Mouse (Mus musculus) CH12.LX (cell line): ENCODE results near the gene Ghr. TPM values are rescaled to one million over a fixed set of nuclear protein-coding genes. Genes with fewer than 3 reads are reported as not detected.

Experiments
- DNase-seq: peaks from one replicate; pipeline ENCODE4 v3.0.0-alpha.2; 2013; ENCODE audit errors: extremely low read depth
- H3K27ac ChIP-seq: 2 replicates; pipeline ENCODE4 v1.5.1; 2012; ENCODE audit warnings: low read depth, mild to moderate bottlenecking, control low read depth, moderate library complexity; ENCODE audit not compliant: insufficient read depth
- H3K27me3 ChIP-seq: replicated peaks from 2 replicates; pipeline ENCODE3; 2012; ENCODE audit warnings: inconsistent platforms
- H3K36me3 ChIP-seq, 2 experiments: replicated peaks in 1 of 2; 2 replicates each; pipeline versions ENCODE3 to v1.6.1; 2012; ENCODE audit warnings: inconsistent platforms in 1 of 2, low read length in 1 of 2, mild to moderate bottlenecking in 1 of 2, mixed read lengths in 1 of 2, moderate library complexity in 1 of 2; ENCODE audit not compliant: control insufficient read depth in 1 of 2, insufficient read depth in 1 of 2
- H3K4me1 ChIP-seq, 2 experiments: 2 replicates each; pipeline ENCODE4 v1.6.1; 2012; ENCODE audit warnings: inconsistent platforms in 1 of 2, moderate library complexity in 1 of 2; ENCODE audit not compliant: insufficient read depth in 2 of 2, control insufficient read depth in 1 of 2
- H3K4me2 ChIP-seq: 2 replicates; pipeline ENCODE4 v1.6.1; 2012; ENCODE audit warnings: low read depth, mild to moderate bottlenecking, control low read depth; ENCODE audit not compliant: poor library complexity, insufficient read depth, severe bottlenecking
- H3K4me3 ChIP-seq, 3 experiments: fragments of 150-350 bp in 1 of 3; sonication (generic) in 1 of 3; replicated peaks in 1 of 3; 2 replicates each; pipeline versions ENCODE3 to v1.5.1; 2011 to 2012; ENCODE audit warnings: low read depth in 2 of 3, low read length in 2 of 3, mild to moderate bottlenecking in 2 of 3, moderate library complexity in 2 of 3, control low read depth in 1 of 3, improper control_type of control experiment in 1 of 3, inconsistent platforms in 1 of 3, mixed read lengths in 1 of 3; ENCODE audit not compliant: poor library complexity in 1 of 3
- H3K79me2 ChIP-seq: replicated peaks from 2 replicates; pipeline ENCODE4 v1.6.1; 2012; ENCODE audit warnings: mild to moderate bottlenecking, moderate library complexity; ENCODE audit not compliant: control insufficient read depth, poor library complexity, insufficient read depth, severe bottlenecking; ENCODE audit errors: extremely low read depth
- H3K9ac ChIP-seq: 2 replicates; pipeline ENCODE4 v1.6.1; 2012; ENCODE audit warnings: low read depth, mild to moderate bottlenecking, control low read depth, moderate library complexity; ENCODE audit not compliant: insufficient read depth
- H3K9me3 ChIP-seq: replicated peaks from 2 replicates; pipeline ENCODE3; 2012; ENCODE audit warnings: low read length, inconsistent platforms, mixed read lengths
- CHD1 ChIP-seq: IDR thresholded peaks from 2 replicates; pipeline ENCODE4 v1.6.1; 2012; ENCODE audit warnings: low read depth, low read length, improper control_type of control experiment, inconsistent platforms
- CTCF ChIP-seq, 2 experiments: IDR thresholded peaks in 1 of 2; conservative IDR thresholded peaks in 1 of 2; 2 replicates each; pipeline ENCODE4 v1.5.1; 2011 to 2012; ENCODE audit warnings: low read depth in 2 of 2, low read length in 2 of 2, improper control_type of control experiment in 1 of 2, inconsistent platforms in 1 of 2, mild to moderate bottlenecking in 1 of 2, moderate library complexity in 1 of 2
- E2F4 ChIP-seq: IDR thresholded peaks from 2 replicates; pipeline ENCODE4 v1.6.1; 2011; ENCODE audit warnings: low read depth, low read length, improper control_type of control experiment; ENCODE audit not compliant: insufficient replicate concordance
- ELF1 ChIP-seq: IDR thresholded peaks from 2 replicates; pipeline ENCODE4 v1.6.1; 2014; ENCODE audit warnings: low read depth, mild to moderate bottlenecking, inconsistent platforms, low read length, improper control_type of control experiment
- HCFC1 ChIP-seq: IDR thresholded peaks from 2 replicates; pipeline ENCODE4 v1.6.1; 2012; ENCODE audit warnings: low read depth, mild to moderate bottlenecking, inconsistent platforms, low read length, improper control_type of control experiment
- IRF4 ChIP-seq: IDR thresholded peaks from 2 replicates; pipeline ENCODE4 v1.6.1; 2014; ENCODE audit warnings: low read depth, mild to moderate bottlenecking, inconsistent platforms, low read length, improper control_type of control experiment
- MEF2A ChIP-seq: IDR thresholded peaks from 2 replicates; pipeline ENCODE4 v1.6.1; 2014; ENCODE audit warnings: low read depth, mild to moderate bottlenecking, inconsistent platforms, low read length, improper control_type of control experiment, borderline replicate concordance
- NELFE ChIP-seq: IDR thresholded peaks from 2 replicates; pipeline ENCODE4 v1.6.1; 2011; ENCODE audit warnings: low read depth, low read length, improper control_type of control experiment
- POLR2AphosphoS2 ChIP-seq: IDR thresholded peaks from 2 replicates; pipeline ENCODE4 v1.6.1; 2011; ENCODE audit warnings: low read depth, low read length, improper control_type of control experiment
- RCOR1 ChIP-seq: conservative IDR thresholded peaks from 2 replicates; pipeline ENCODE4 v1.6.1; 2012; ENCODE audit warnings: low read depth, mild to moderate bottlenecking, inconsistent platforms, low read length, improper control_type of control experiment
- TBP ChIP-seq: conservative IDR thresholded peaks from 2 replicates; pipeline ENCODE4 v1.6.1; 2011; ENCODE audit warnings: low read depth, low read length, improper control_type of control experiment
- TCF12 ChIP-seq: IDR thresholded peaks from 2 replicates; pipeline ENCODE4 v1.6.1; 2014; ENCODE audit warnings: low read depth, mild to moderate bottlenecking, inconsistent platforms, low read length, improper control_type of control experiment
- USF1 ChIP-seq: IDR thresholded peaks from 2 replicates; pipeline ENCODE4 v1.6.1; 2014; ENCODE audit warnings: low read depth, mild to moderate bottlenecking, inconsistent platforms, low read length, improper control_type of control experiment
- ZMIZ1 ChIP-seq: IDR thresholded peaks from 2 replicates; pipeline ENCODE4 v1.6.1; 2012; ENCODE audit warnings: low read depth, mild to moderate bottlenecking, inconsistent platforms, low read length, improper control_type of control experiment
- dilution Hi-C: fragments of 300-500 bp; cut with MboI; formaldehyde crosslinking; loops from 2 replicates; pipeline ENCODE4 v1.14.3; 2020; ENCODE audit warnings: low sequenced_read_pairs; ENCODE audit not compliant: extremely low pct_unique_long_range_greater_than_20kb, extremely low pct_ligation_motif_present
- in situ Hi-C: fragments of 300-500 bp; cut with MboI; formaldehyde crosslinking; loops from 3 replicates; pipeline ENCODE4 v1.14.3; 2019; ENCODE audit warnings: low sequenced_read_pairs, low pct_ligation_motif_present, low pct_unique_long_range_greater_than_20kb, mixed read lengths
- polyA plus RNA-seq: library from polyadenylated mRNA; unstranded; fragments of >175 nt; gene quantifications from 2 replicates; pipeline ENCODE4 v1.2.1, GENCODE M21; 2012; ENCODE audit warnings: low read depth; ENCODE audit not compliant: insufficient read length
- total RNA-seq, 2 experiments: library from RNA; depleted of rRNA; stranded (reverse); fragments of 300-350 nt in 1 of 2; fragments of >200 nt in 1 of 2; gene quantifications; 2 replicates each; pipeline ENCODE4 v1.2.3; 2012 to 2014

The Ghr gene
- total and polyA plus RNA-seq, 3 experiments = 0.42 to 1.7 (median 0.89) TPM

DNA sequence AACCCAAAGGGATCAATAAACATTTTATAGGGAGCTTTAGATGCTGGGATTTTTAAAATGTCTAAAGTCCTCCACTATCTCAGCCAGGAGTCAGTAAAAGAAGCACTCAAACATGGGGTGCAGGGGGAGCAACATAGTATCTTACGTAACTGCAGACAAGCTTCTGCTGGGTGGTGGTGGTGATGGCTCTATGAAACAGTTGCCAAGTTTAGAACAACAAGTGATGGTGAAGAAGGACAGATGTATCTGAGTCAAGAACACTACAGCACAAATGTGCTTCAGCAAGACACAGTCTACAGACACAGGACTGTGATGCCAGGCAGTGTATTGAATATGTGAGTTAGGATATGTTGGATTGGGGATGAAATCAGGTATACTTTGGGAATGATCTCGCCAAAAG is 187.1 kb downstream of the Ghr start:
- Histone ChIP-seq H3K36me3 (no peaks in the 10 kb centered on the region), H3K4me3 (no peak overlapping the region), H3K27ac (no peak overlapping the region), H3K27me3 (no peaks in the 10 kb centered on the region), H3K4me1 (no peaks in the 10 kb centered on the region), H3K9ac (no peak overlapping the region), H3K79me2 (no peaks in the 10 kb centered on the region), H3K9me3 (no peaks in the 10 kb centered on the region), H3K4me2 (no peak overlapping the region)
- dilution Hi-C loops = no loop called here
- TF ChIP-seq E2F4 (no peak), TBP (no peak)
- in situ Hi-C loops = no loop called here
- no peak for DNase-seq

DNA sequence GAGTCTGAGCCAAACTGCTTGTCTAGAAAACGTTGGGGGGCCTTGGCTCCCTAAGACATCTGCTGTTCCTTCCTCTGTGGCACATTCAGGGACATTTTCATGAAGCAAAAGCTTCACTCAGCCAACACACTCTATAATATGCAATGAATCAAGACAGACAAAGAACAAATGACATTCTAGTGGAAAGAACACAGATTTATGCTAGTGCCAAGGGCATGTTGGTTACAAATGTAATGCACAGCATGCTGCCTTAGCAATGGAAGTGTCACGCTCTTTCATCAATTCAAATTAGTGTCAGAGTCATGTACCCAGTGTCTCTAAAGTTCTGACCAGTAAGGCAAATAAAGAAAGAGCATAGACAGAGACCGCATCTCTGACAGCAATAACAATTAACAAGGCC is 187.6 kb downstream of the Ghr start:
- Histone ChIP-seq H3K36me3 (no peaks in the 10 kb centered on the region), H3K4me3 (no peak overlapping the region), H3K9me3 (no peaks in the 10 kb centered on the region), H3K4me1 (no peaks in the 10 kb centered on the region), H3K27me3 (no peaks in the 10 kb centered on the region), H3K27ac (no peak overlapping the region), H3K79me2 (no peaks in the 10 kb centered on the region), H3K9ac (no peak overlapping the region), H3K4me2 (no peak overlapping the region)
- TF ChIP-seq HCFC1 = no peak
- no peak for TF ChIP-seq RCOR1
- TF ChIP-seq USF1 = no peak
- TF ChIP-seq CTCF (conservative IDR thresholded peaks at IDR 0.05 in 1 of 2, IDR thresholded peaks at IDR 0.05 in 1 of 2; ENCODE audit: low read depth in 2 of 2, low read length in 2 of 2) = no peak
- no peak for DNase-seq
- dilution Hi-C loops (no loop called here), in situ Hi-C loops (no loop called here)

GRCm38 (mm10) chr15:3390722-3391121 is 192.6 kb downstream of the Ghr start:
- dilution Hi-C loops = no loop called here
- no peak for TF ChIP-seq ELF1
- TF ChIP-seq CTCF (conservative IDR thresholded peaks at IDR 0.05 in 1 of 2, IDR thresholded peaks at IDR 0.05 in 1 of 2; ENCODE audit: low read depth in 2 of 2, low read length in 2 of 2) = no peak
- TF ChIP-seq TCF12 = no peak
- no peak for TF ChIP-seq NELFE
- TF ChIP-seq IRF4 = no peak
- no peak for TF ChIP-seq MEF2A
- no peak for TF ChIP-seq USF1
- no peak for TF ChIP-seq TBP
- TF ChIP-seq POLR2AphosphoS2 = no peak
- no peak for TF ChIP-seq CHD1
- no peak for TF ChIP-seq ZMIZ1
- Histone ChIP-seq H3K4me2 (no peak overlapping the region), H3K9me3 (no peaks in the 10 kb centered on the region), H3K4me3 (no peak overlapping the region), H3K27ac (no peak overlapping the region), H3K4me1 (no peaks in the 10 kb centered on the region), H3K9ac (no peak overlapping the region), H3K79me2 (no peaks in the 10 kb centered on the region), H3K27me3 (no peaks in the 10 kb centered on the region), H3K36me3 (no peaks in the 10 kb centered on the region)
- no peak for DNase-seq
- in situ Hi-C loops = no loop called here
